Mouse (Mus musculus): Measurements from ENCODE around the gene Ap2s1. TPM values are rescaled to one million over a fixed set of nuclear protein-coding genes. Genes with fewer than 3 reads are reported as not detected.
"Not testable (repeated sequence)": the region's sequence is repeated elsewhere in the genome, so short reads cannot be mapped to it uniquely, and the experiment has no call there.

Gene Ap2s1
- polyA plus RNA-seq (2015; fragmentation: Nextera tagmentation; extraction: Ambion mirVana), result 395 and 401 TPM in 2 replicates

GRCm38 (mm10) chr7:16738073-16738696, at the start of gene Ap2s1:
Ap2s1 (plus strand) TSS chr7:16738410.
- WGBS, result 1% methylated on average over 34 of the region's 34 CpGs
- Histone ChIP-seq H3K27ac (replicated peaks) (peak within 1 kb of the TSS; percentile 46; the same call in 1 of the 2 replicates), H3K9me3 (no peaks in the 10 kb centered on the region), H3K4me3 (peak within 1 kb of the TSS; percentile 94), H3K27me3 (no peaks in the 10 kb centered on the region), H3K9ac (replicated peaks) (peak within 1 kb of the TSS; percentile 92), H3K4me2 (replicated peaks) (peak within 1 kb of the TSS; percentile 83), H3K36me3 (peaks cover 8% of the 10 kb centered on the region), H3K4me1 (peaks cover 19% of the 10 kb centered on the region)
- peak; percentile 98 for ATAC-seq (replicated peaks)

GRCm38 (mm10) chr7:16689196-16689595, 49.0 kb upstream of the Ap2s1 start:
- Histone ChIP-seq H3K4me1 (no peaks in the 10 kb centered on the region), H3K27ac (replicated peaks) (no peak overlapping the region), H3K36me3 (no peaks in the 10 kb centered on the region), H3K9me3 (no peaks in the 10 kb centered on the region; the same call in 1 of the 2 replicates), H3K4me3 (no peak overlapping the region), H3K9ac (replicated peaks) (no peak overlapping the region), H3K4me2 (replicated peaks) (no peak overlapping the region), H3K27me3 (no peaks in the 10 kb centered on the region)
- no peak for ATAC-seq (replicated peaks)
- WGBS, result 87% methylated on average over 5 of the region's 5 CpGs

- ATAC-seq (replicated peaks), result no peak
- H3K4me3 ChIP-seq, result no peak overlapping the region
- H3K4me1 ChIP-seq, result no peaks in the 10 kb centered on the region
- H3K36me3 ChIP-seq, result no peaks in the 10 kb centered on the region
- no peak overlapping the region for H3K4me2 ChIP-seq (replicated peaks)
- H3K27me3 ChIP-seq, result no peaks in the 10 kb centered on the region
- H3K9ac ChIP-seq (replicated peaks), result no peak overlapping the region
- whole genome bisulfite sequencing, result 39% methylated on average over 3 of the region's 3 CpGs
- H3K9me3 ChIP-seq, result no peaks in the 10 kb centered on the region
- H3K27ac ChIP-seq (replicated peaks), result no peak overlapping the region
These were observed 43.2 kb upstream of the Ap2s1 start for GRCm38 (mm10) chr7:16695025-16695424.

- Histone ChIP-seq H3K4me3 (no peak overlapping the region), H3K9ac (replicated peaks) (no peak overlapping the region), H3K9me3 (no peaks in the 10 kb centered on the region), H3K36me3 (no peaks in the 10 kb centered on the region), H3K4me1 (no peaks in the 10 kb centered on the region), H3K27me3 (no peaks in the 10 kb centered on the region), H3K27ac (replicated peaks) (no peak overlapping the region), H3K4me2 (replicated peaks) (no peak overlapping the region)
- WGBS, result 51% methylated on average over 2 of the region's 2 CpGs
- no peak for ATAC-seq (replicated peaks)
These were observed 39.2 kb upstream of the Ap2s1 start for GRCm38 (mm10) chr7:16699042-16699441.

GRCm38 (mm10) chr7:16700583-16700982, 37.6 kb upstream of the Ap2s1 start:
- H3K9ac ChIP-seq (replicated peaks), result no peak overlapping the region
- ATAC-seq (replicated peaks), result no peak
- H3K36me3 ChIP-seq, result no peaks in the 10 kb centered on the region
- no peak overlapping the region for H3K27ac ChIP-seq (replicated peaks)
- no peaks in the 10 kb centered on the region for H3K27me3 ChIP-seq
- H3K4me2 ChIP-seq (replicated peaks), result no peak overlapping the region
- H3K4me3 ChIP-seq, result no peak overlapping the region
- no peaks in the 10 kb centered on the region for H3K9me3 ChIP-seq
- WGBS, result 80% methylated on average over 5 of the region's 5 CpGs
- no peaks in the 10 kb centered on the region for H3K4me1 ChIP-seq

GRCm38 (mm10) chr7:16706385-16706784, 31.8 kb upstream of the Ap2s1 start:
- 67% methylated on average over 9 of the region's 9 CpGs for WGBS
- H3K9ac ChIP-seq (replicated peaks), result no peak overlapping the region
- H3K4me2 ChIP-seq (replicated peaks), result no peak overlapping the region
- H3K27me3 ChIP-seq, result no peaks in the 10 kb centered on the region
- no peaks in the 10 kb centered on the region for H3K36me3 ChIP-seq
- H3K27ac ChIP-seq (replicated peaks), result no peak overlapping the region
- H3K9me3 ChIP-seq, result no peaks in the 10 kb centered on the region
- H3K4me3 ChIP-seq, result no peak overlapping the region
- H3K4me1 ChIP-seq, result no peaks in the 10 kb centered on the region
- ATAC-seq (replicated peaks), result no peak

- H3K4me3 ChIP-seq, result no peak overlapping the region
- no peak overlapping the region for H3K27ac ChIP-seq (replicated peaks)
- H3K4me1 ChIP-seq, result no peaks in the 10 kb centered on the region
- no peak for ATAC-seq (replicated peaks)
- H3K9me3 ChIP-seq, result no peaks in the 10 kb centered on the region
- H3K27me3 ChIP-seq, result no peaks in the 10 kb centered on the region
- no peak overlapping the region for H3K4me2 ChIP-seq (replicated peaks)
- WGBS, result 28% methylated on average over 9 of the region's 9 CpGs
- H3K9ac ChIP-seq (replicated peaks), result no peak overlapping the region
- no peaks in the 10 kb centered on the region for H3K36me3 ChIP-seq
These were observed 30.0 kb upstream of the Ap2s1 start for GRCm38 (mm10) chr7:16708244-16708643.

- 79% methylated on average over 5 of the region's 5 CpGs for WGBS
- Histone ChIP-seq H3K27me3 (no peaks in the 10 kb centered on the region), H3K9ac (replicated peaks) (no peak overlapping the region), H3K4me1 (no peaks in the 10 kb centered on the region), H3K4me2 (replicated peaks) (no peak overlapping the region), H3K27ac (replicated peaks) (no peak overlapping the region), H3K36me3 (no peaks in the 10 kb centered on the region), H3K4me3 (no peak overlapping the region), H3K9me3 (no peaks in the 10 kb centered on the region)
- ATAC-seq (replicated peaks), result no peak
These were observed 27.6 kb upstream of the Ap2s1 start for GRCm38 (mm10) chr7:16710604-16711003.

GRCm38 (mm10) chr7:16712633-16713415, 25.4 kb upstream of the Ap2s1 start:
- Histone ChIP-seq H3K4me3 (no peak overlapping the region), H3K36me3 (no peaks in the 10 kb centered on the region), H3K9ac (replicated peaks) (no peak overlapping the region), H3K4me2 (replicated peaks) (no peak overlapping the region), H3K27me3 (no peaks in the 10 kb centered on the region), H3K9me3 (no peaks in the 10 kb centered on the region), H3K27ac (replicated peaks) (no peak overlapping the region), H3K4me1 (no peaks in the 10 kb centered on the region)
- ATAC-seq (replicated peaks), result no peak
- WGBS, result 82% methylated on average over 13 of the region's 13 CpGs

- ATAC-seq (replicated peaks), result not testable (repeated sequence)
- 36% methylated on average over 8 of the region's 8 CpGs for WGBS
These were observed 21.6 kb upstream of the Ap2s1 start for GRCm38 (mm10) chr7:16716456-16717152.

GRCm38 (mm10) chr7:16721629-16722028, 16.6 kb upstream of the Ap2s1 start, which contains the start of gene Ceacam9:
Ceacam9 (plus strand) TSS chr7:16721929.
- H3K9ac ChIP-seq (replicated peaks), result no peak within 1 kb of the TSS
- no peak within 1 kb of the TSS for H3K4me2 ChIP-seq (replicated peaks)
- no peak for ATAC-seq (replicated peaks)
- H3K36me3 ChIP-seq, result no peaks in the 10 kb centered on the region
- H3K4me3 ChIP-seq, result no peak within 1 kb of the TSS
- WGBS, result 79% methylated on average over 2 of the region's 2 CpGs
- H3K27ac ChIP-seq (replicated peaks), result no peak within 1 kb of the TSS
- H3K4me1 ChIP-seq, result no peaks in the 10 kb centered on the region
- H3K9me3 ChIP-seq, result no peaks in the 10 kb centered on the region
- H3K27me3 ChIP-seq, result no peaks in the 10 kb centered on the region

More at GRCm38 (mm10) chr7:16716456-16717152, 21.6 kb upstream of the Ap2s1 start:
- H3K4me3 ChIP-seq; H3K27me3 ChIP-seq; H3K9me3 ChIP-seq; H3K36me3 ChIP-seq; H3K9ac ChIP-seq (replicated peaks); H3K4me1 ChIP-seq; H3K4me2 ChIP-seq (replicated peaks); H3K27ac ChIP-seq (replicated peaks): not testable (repeated sequence)

- H3K4me3 ChIP-seq; H3K4me2 ChIP-seq (replicated peaks); H3K27ac ChIP-seq (replicated peaks); ATAC-seq (replicated peaks); H3K36me3 ChIP-seq; H3K27me3 ChIP-seq; H3K9me3 ChIP-seq; H3K9ac ChIP-seq (replicated peaks); H3K4me1 ChIP-seq: not testable (repeated sequence)
- 74% methylated on average over 3 of the region's 3 CpGs for WGBS
These were observed 15.7 kb upstream of the Ap2s1 start for GRCm38 (mm10) chr7:16722490-16722889.
